Mouse (Mus musculus): ENCODE measurements at regions not wholly inside any gene's neighbourhood (a gene's known extent, or its start where the extent isn't known, plus 50 kb on each side); places are given as distances from the start of the nearest gene placed in this dataset.

- no peak for ATAC-seq
- 50% methylated on average over 4 of the region's 4 CpGs for WGBS
- Histone ChIP-seq H3K4me1 (replicated peaks; ENCODE audit: control insufficient read depth, insufficient read depth, low read length) (no peaks in the 10 kb centered on the region), H3K9me3 (ENCODE audit: control insufficient read depth) (no peaks in the 10 kb centered on the region), H3K9ac (ENCODE audit: low read depth, low read length) (no peak overlapping the region), H3K27me3 (replicated peaks; ENCODE audit: control insufficient read depth, insufficient read depth, low read length) (no peaks in the 10 kb centered on the region), H3K4me3 (ENCODE audit: low read depth, low read length) (no peak overlapping the region), H3K4me2 (replicated peaks; ENCODE audit: low read depth) (no peak overlapping the region), H3K36me3 (ENCODE audit: control insufficient read depth, insufficient read depth) (no peaks in the 10 kb centered on the region), H3K27ac (ENCODE audit: low read depth, low read length) (no peak overlapping the region)
- no peak for TF ChIP-seq CTCF (IDR thresholded peaks at IDR 0.05; ENCODE audit: low read depth)
Observed at GRCm38 (mm10) chr11:33005183-33005582, 142.0 kb downstream of the Fgf18 start.

GRCm38 (mm10) chr11:33004603-33005002 lies 142.6 kb downstream of the Fgf18 start:
- Histone ChIP-seq H3K9ac (ENCODE audit: low read depth, low read length) (no peak overlapping the region), H3K9me3 (ENCODE audit: control insufficient read depth) (no peaks in the 10 kb centered on the region), H3K4me2 (replicated peaks; ENCODE audit: low read depth) (no peak overlapping the region), H3K27ac (ENCODE audit: low read depth, low read length) (no peak overlapping the region), H3K4me3 (ENCODE audit: low read depth, low read length) (no peak overlapping the region), H3K36me3 (ENCODE audit: control insufficient read depth, insufficient read depth) (no peaks in the 10 kb centered on the region), H3K27me3 (replicated peaks; ENCODE audit: control insufficient read depth, insufficient read depth, low read length) (no peaks in the 10 kb centered on the region), H3K4me1 (replicated peaks; ENCODE audit: control insufficient read depth, insufficient read depth, low read length) (no peaks in the 10 kb centered on the region)
- no peak for ATAC-seq
- 74% methylated on average over 11 of the region's 11 CpGs for WGBS
- no peak for TF ChIP-seq CTCF (IDR thresholded peaks at IDR 0.05; ENCODE audit: low read depth)

DNA sequence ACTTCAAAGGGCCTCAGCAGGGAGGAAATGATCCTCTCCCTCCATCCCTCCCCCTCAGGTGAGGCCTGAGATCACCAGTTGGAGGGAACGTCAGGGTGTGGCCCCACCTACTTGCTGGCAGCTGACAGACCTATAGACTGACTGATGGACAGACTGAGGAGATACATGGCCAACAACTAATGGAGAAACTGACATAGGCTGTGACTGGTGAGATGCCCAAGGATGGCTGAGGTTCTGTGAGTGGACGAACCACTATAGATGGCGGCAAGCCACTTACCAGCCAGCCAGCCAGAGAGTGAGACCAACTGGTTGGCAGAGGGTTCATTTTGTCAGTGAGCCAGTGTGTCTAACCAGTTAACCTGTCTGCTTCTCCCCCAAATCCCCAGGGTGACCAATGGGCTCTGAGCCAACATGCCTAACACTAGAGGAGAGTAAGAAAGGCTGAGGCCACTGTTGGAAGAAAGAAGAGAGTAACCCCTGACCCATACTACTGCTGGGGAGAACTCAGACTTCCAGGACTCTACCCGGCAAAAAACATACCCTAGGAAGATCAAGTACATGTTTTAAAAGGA lies 147.4 kb downstream of the Fgf18 start:
- Histone ChIP-seq H3K27me3 (replicated peaks; ENCODE audit: control insufficient read depth, insufficient read depth, low read length) (no peaks in the 10 kb centered on the region), H3K27ac (ENCODE audit: low read depth, low read length) (no peak overlapping the region), H3K4me2 (replicated peaks; ENCODE audit: low read depth) (no peak overlapping the region), H3K4me1 (replicated peaks; ENCODE audit: control insufficient read depth, insufficient read depth, low read length) (no peaks in the 10 kb centered on the region), H3K9me3 (ENCODE audit: control insufficient read depth) (no peaks in the 10 kb centered on the region), H3K9ac (ENCODE audit: low read depth, low read length) (no peak overlapping the region), H3K4me3 (ENCODE audit: low read depth, low read length) (no peak overlapping the region), H3K36me3 (ENCODE audit: control insufficient read depth, insufficient read depth) (no peaks in the 10 kb centered on the region)
- TF ChIP-seq CTCF (IDR thresholded peaks at IDR 0.05; ENCODE audit: low read depth), result no peak
- 75% methylated on average over 4 of the region's 4 CpGs for WGBS
- ATAC-seq, result no peak

DNA sequence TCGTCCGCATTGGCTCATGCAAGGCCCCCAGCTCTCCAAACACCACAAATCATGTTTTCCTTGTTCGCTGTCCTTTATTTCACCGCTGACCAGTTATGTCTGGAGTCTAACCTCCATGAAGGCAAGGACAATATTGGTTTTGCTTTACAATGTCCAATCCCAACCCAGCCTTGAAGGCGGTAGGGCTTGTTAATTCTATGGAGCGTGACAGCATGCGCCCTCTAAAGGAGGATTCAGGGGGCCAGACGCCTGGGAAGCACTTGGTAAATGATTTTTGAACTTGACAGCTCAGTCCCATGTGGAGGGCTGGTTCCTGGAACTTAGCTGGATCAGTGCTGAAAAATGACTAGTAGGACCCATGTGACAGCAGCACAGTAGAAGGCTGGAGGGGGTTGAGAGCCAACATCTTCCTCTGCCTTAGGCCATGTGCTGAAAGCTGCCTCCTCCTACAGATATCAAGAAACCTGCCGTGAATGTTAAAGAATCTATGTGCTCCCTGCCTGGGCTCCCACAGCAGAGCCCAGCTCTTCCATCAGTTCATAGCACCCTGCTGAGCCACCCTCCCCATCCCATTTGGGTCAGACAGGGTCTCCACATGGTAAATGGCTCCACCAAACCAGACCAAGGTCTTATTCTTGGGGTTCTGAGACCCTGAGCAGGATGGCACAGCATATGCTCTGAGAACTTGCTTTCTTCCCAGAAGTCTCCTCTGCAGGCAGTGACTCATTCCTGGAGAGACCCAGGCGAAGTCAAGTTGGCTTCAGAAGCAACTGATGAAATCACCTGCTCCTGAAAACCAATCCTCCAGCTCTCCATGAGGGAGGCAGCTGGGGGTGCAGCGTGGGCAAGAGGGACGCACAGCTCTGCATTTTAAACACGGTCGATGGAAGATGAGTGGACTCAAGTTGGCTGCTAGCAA lies 148.3 kb downstream of the Fgf18 start:
- Histone ChIP-seq H3K36me3 (ENCODE audit: control insufficient read depth, insufficient read depth) (no peaks in the 10 kb centered on the region), H3K4me2 (replicated peaks; ENCODE audit: low read depth) (no peak overlapping the region), H3K4me1 (replicated peaks; ENCODE audit: control insufficient read depth, insufficient read depth, low read length) (no peaks in the 10 kb centered on the region), H3K9ac (ENCODE audit: low read depth, low read length) (no peak overlapping the region), H3K27ac (ENCODE audit: low read depth, low read length) (no peak overlapping the region), H3K27me3 (replicated peaks; ENCODE audit: control insufficient read depth, insufficient read depth, low read length) (no peaks in the 10 kb centered on the region), H3K9me3 (ENCODE audit: control insufficient read depth) (no peaks in the 10 kb centered on the region), H3K4me3 (ENCODE audit: low read depth, low read length) (no peak overlapping the region)
- no peak for ATAC-seq
- WGBS, result 73% methylated on average over 14 of the region's 14 CpGs
- no peak for TF ChIP-seq CTCF (IDR thresholded peaks at IDR 0.05; ENCODE audit: low read depth)

DNA sequence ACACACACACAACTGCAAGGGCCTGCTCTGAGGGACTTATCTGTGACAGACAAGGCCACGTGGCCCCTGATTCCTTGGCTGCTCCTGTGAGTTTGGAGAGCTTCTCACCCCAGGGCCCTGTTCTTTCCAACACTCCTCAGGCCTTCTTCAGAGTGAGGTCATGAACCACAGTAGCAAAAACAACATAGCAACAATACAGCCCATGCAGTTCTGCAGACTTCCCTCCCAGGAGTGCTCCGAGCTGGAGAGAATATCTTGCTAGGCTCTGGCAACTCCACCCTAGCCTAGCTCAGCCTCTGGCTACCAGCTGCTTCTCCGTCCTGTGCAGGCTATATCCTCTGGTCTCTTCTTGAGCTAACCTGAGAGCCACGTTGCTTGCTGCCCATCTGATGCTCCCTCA lies 152.8 kb downstream of the Fgf18 start:
- 63% methylated on average over 4 of the region's 4 CpGs for WGBS
- H3K9ac ChIP-seq (ENCODE audit: low read depth, low read length), result no peak overlapping the region
- no peak overlapping the region for H3K4me2 ChIP-seq (replicated peaks; ENCODE audit: low read depth)
- H3K27ac ChIP-seq (ENCODE audit: low read depth, low read length), result no peak overlapping the region
- no peak overlapping the region for H3K4me3 ChIP-seq (ENCODE audit: low read depth, low read length)
- H3K36me3 ChIP-seq (ENCODE audit: control insufficient read depth, insufficient read depth), result no peaks in the 10 kb centered on the region
- no peaks in the 10 kb centered on the region for H3K27me3 ChIP-seq (replicated peaks; ENCODE audit: control insufficient read depth, insufficient read depth, low read length)
- TF ChIP-seq CTCF (IDR thresholded peaks at IDR 0.05; ENCODE audit: low read depth), result no peak
- ATAC-seq, result no peak
- H3K4me1 ChIP-seq (replicated peaks; ENCODE audit: control insufficient read depth, insufficient read depth, low read length), result no peaks in the 10 kb centered on the region
- no peaks in the 10 kb centered on the region for H3K9me3 ChIP-seq (ENCODE audit: control insufficient read depth)

DNA sequence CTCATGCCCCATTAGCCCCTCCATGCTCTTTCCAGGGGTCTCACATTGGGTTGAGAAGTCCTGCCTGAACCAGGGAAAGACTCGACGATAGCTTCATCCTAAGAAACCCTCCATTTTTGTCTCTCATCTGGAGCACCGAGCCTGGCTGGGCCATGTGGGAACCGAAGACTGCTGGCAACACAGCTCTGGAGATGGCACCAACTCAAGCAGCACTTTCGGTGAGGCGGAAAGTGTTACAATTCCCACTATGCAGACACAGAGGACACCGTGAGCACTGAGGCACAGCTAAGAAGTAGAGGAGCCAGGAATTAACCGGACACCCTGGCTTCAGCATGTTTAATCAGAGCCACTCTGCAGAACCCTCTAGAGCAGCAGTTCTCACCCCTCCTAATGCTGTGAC lies 153.8 kb downstream of the Fgf18 start:
- no peaks in the 10 kb centered on the region for H3K9me3 ChIP-seq (ENCODE audit: control insufficient read depth)
- H3K4me2 ChIP-seq (replicated peaks; ENCODE audit: low read depth), result no peak overlapping the region
- H3K36me3 ChIP-seq (ENCODE audit: control insufficient read depth, insufficient read depth), result no peaks in the 10 kb centered on the region
- ATAC-seq, result no peak
- no peak overlapping the region for H3K9ac ChIP-seq (ENCODE audit: low read depth, low read length)
- WGBS, result 86% methylated on average over 8 of the region's 8 CpGs
- TF ChIP-seq CTCF (IDR thresholded peaks at IDR 0.05; ENCODE audit: low read depth), result no peak
- H3K4me3 ChIP-seq (ENCODE audit: low read depth, low read length), result no peak overlapping the region
- H3K27ac ChIP-seq (ENCODE audit: low read depth, low read length), result no peak overlapping the region
- H3K4me1 ChIP-seq (replicated peaks; ENCODE audit: control insufficient read depth, insufficient read depth, low read length), result no peaks in the 10 kb centered on the region
- no peaks in the 10 kb centered on the region for H3K27me3 ChIP-seq (replicated peaks; ENCODE audit: control insufficient read depth, insufficient read depth, low read length)

All from intestine, postnatal 0 days (tissue).